Mouse (Mus musculus) kidney, adult 2 months (tissue): Measurements from ENCODE around the gene Vapa. TPM values are rescaled to one million over a fixed set of nuclear protein-coding genes. Genes with fewer than 3 reads are reported as not detected.
"Not testable (repeated sequence)": the region's sequence is repeated elsewhere in the genome, so short reads cannot be mapped to it uniquely, and the experiment has no call there.

ENCODE experiments used
- DNase-seq: peaks from one replicate; pipeline ENCODE4 v3.0.0; 2021
- H3K27ac ChIP-seq: fragments of 200-500 bp; 2 replicates; pipeline ENCODE4 v1.5.1; 2012; ENCODE audit warnings: low read depth, low read length, control low read depth, inconsistent platforms; ENCODE audit not compliant: insufficient read depth
- H3K27me3 ChIP-seq: fragments of 200-500 bp; replicated peaks from 2 replicates; pipeline ENCODE4 v1.6.1; 2012; ENCODE audit warnings: mild to moderate bottlenecking, moderate library complexity, low read length, inconsistent platforms; ENCODE audit not compliant: control insufficient read depth, insufficient read depth
- H3K36me3 ChIP-seq: fragments of 200-500 bp; 2 replicates; pipeline ENCODE4 v1.6.1; 2012; ENCODE audit warnings: mild to moderate bottlenecking, moderate library complexity, low read length, inconsistent platforms; ENCODE audit not compliant: control insufficient read depth, insufficient read depth
- H3K4me1 ChIP-seq: fragments of 200-500 bp; 2 replicates; pipeline ENCODE4 v1.6.1; 2011; ENCODE audit warnings: low read length; ENCODE audit not compliant: control insufficient read depth, insufficient read depth
- H3K4me3 ChIP-seq: fragments of 200-500 bp; 2 replicates; pipeline ENCODE4 v1.5.1; 2011; ENCODE audit warnings: mild to moderate bottlenecking, low read depth, low read length, control low read depth; ENCODE audit not compliant: insufficient read depth
- CTCF ChIP-seq: fragments of 200-500 bp; conservative IDR thresholded peaks from 2 replicates; pipeline ENCODE4 v1.5.1; 2011; ENCODE audit warnings: low read depth, mild to moderate bottlenecking, control low read depth, low read length, moderate library complexity, mixed read lengths; ENCODE audit not compliant: insufficient read depth, insufficient read length
- POLR2A ChIP-seq: fragments of 200-500 bp; IDR thresholded peaks from one replicate; pipeline ENCODE4 v1.6.1; 2011; ENCODE audit warnings: low read depth, low read length, control low read depth
- WGBS: fragments of 180-500 bp; shearing (Covaris S2); methylation state at CpG from one replicate; pipeline ENCODE4 v1.1.7; 2018; 5-methylcytosine and 5-hydroxymethylcytosine counted together
- polyA plus RNA-seq: library from polyadenylated mRNA; depleted of rRNA; stranded (reverse); fragments of >200 nt; gene quantifications from 2 replicates; pipeline ENCODE4 v1.2.3, GENCODE M21; 2012

Gene Vapa
- polyA plus RNA-seq, 1 experiment: 21.2 TPM

GRCm38 (mm10) chr17:65557212-65557611 lies 56.1 kb downstream of the Vapa start:
- no peak overlapping the region for H3K27ac ChIP-seq
- no peak overlapping the region for H3K4me3 ChIP-seq
- TF ChIP-seq POLR2A (no peak), CTCF (no peak)
- H3K27me3 ChIP-seq: no peaks in the 10 kb centered on the region
- no peak for DNase-seq
- 48% methylated on average over 6 of the region's 6 CpGs for WGBS
- H3K4me1 ChIP-seq: no peaks in the 10 kb centered on the region
- H3K36me3 ChIP-seq: no peaks in the 10 kb centered on the region

GRCm38 (mm10) chr17:65556798-65557197 lies 56.6 kb downstream of the Vapa start:
- H3K4me3 ChIP-seq: no peak overlapping the region
- 62% methylated on average over 10 of the region's 10 CpGs for WGBS
- DNase-seq: no peak
- no peaks in the 10 kb centered on the region for H3K27me3 ChIP-seq
- no peak overlapping the region for H3K27ac ChIP-seq
- TF ChIP-seq POLR2A: no peak
- H3K4me1 ChIP-seq: no peaks in the 10 kb centered on the region
- H3K36me3 ChIP-seq: no peaks in the 10 kb centered on the region

GRCm38 (mm10) chr17:65552426-65552997 lies 60.8 kb downstream of the Vapa start:
- WGBS: 61% methylated on average over 12 of the region's 12 CpGs
- H3K4me3 ChIP-seq: no peak overlapping the region
- H3K4me1 ChIP-seq: no peaks in the 10 kb centered on the region
- no peaks in the 10 kb centered on the region for H3K27me3 ChIP-seq
- no peak for TF ChIP-seq CTCF
- TF ChIP-seq POLR2A: no peak
- no peak for DNase-seq
- no peaks in the 10 kb centered on the region for H3K36me3 ChIP-seq
- no peak overlapping the region for H3K27ac ChIP-seq

GRCm38 (mm10) chr17:65550357-65550756 lies 63.0 kb downstream of the Vapa start:
- WGBS: 84% methylated on average over 4 of the region's 4 CpGs
- no peak for DNase-seq
- TF ChIP-seq CTCF: no peak
- no peak for TF ChIP-seq POLR2A
- H3K36me3 ChIP-seq: no peaks in the 10 kb centered on the region
- no peak overlapping the region for H3K27ac ChIP-seq
- H3K27me3 ChIP-seq: no peaks in the 10 kb centered on the region
- H3K4me3 ChIP-seq: no peak overlapping the region
- no peaks in the 10 kb centered on the region for H3K4me1 ChIP-seq

- no peak overlapping the region for H3K27ac ChIP-seq
- no peak overlapping the region for H3K4me3 ChIP-seq
- H3K27me3 ChIP-seq: no peaks in the 10 kb centered on the region
- TF ChIP-seq POLR2A: no peak
- TF ChIP-seq CTCF: no peak
- H3K36me3 ChIP-seq: no peaks in the 10 kb centered on the region
- H3K4me1 ChIP-seq: no peaks in the 10 kb centered on the region
- 56% methylated on average over 18 of the region's 18 CpGs for WGBS
- peak; percentile 25 for DNase-seq
Observed at GRCm38 (mm10) chr17:65548698-65549365, 64.5 kb downstream of the Vapa start.

- H3K36me3 ChIP-seq, H3K4me1 ChIP-seq, DNase-seq, H3K27me3 ChIP-seq, H3K27ac ChIP-seq, H3K4me3 ChIP-seq: not testable (repeated sequence)
- 90% methylated on average over 4 of the region's 4 CpGs for WGBS
Observed at GRCm38 (mm10) chr17:65546221-65546620, 67.1 kb downstream of the Vapa start.

- TF ChIP-seq CTCF: peak; percentile 6; the same call in 1 of the 2 replicates
- TF ChIP-seq POLR2A: no peak
- DNase-seq: peak; percentile 56
- 21% methylated on average over 26 of the region's 26 CpGs for WGBS
- Histone ChIP-seq H3K4me1 (no peaks in the 10 kb centered on the region), H3K36me3 (no peaks in the 10 kb centered on the region), H3K27me3 (no peaks in the 10 kb centered on the region), H3K27ac (no peak within 1 kb of the TSS), H3K4me3 (peak within 1 kb of the TSS; percentile 41)
Observed at GRCm38 (mm10) chr17:65540441-65541272, 72.7 kb downstream of the Vapa start, which contains the start of gene Tmem232. Gene Tmem232, minus strand, starts transcription at chr17:65540782.
